Mouse (Mus musculus): ENCODE measurements around the gene Ppfibp1.

- TF ChIP-seq CTCF (IDR thresholded peaks at IDR 0.05; ENCODE audit: low read depth, low read length) (no peak), TAL1 (conservative IDR thresholded peaks at IDR 0.05; ENCODE audit: low read depth, low read length) (no peak)
Observed at GRCm38 (mm10) chr6:146880296-146880695, 8.0 kb upstream of the Ppfibp1 start.

Data from G1E (cell line).